Mouse (Mus musculus) megakaryocyte-erythroid progenitor cell, adult 5-6 weeks (primary cell): Measurements from ENCODE around the gene March1. TPM values are rescaled to one million over a fixed set of nuclear protein-coding genes. Genes with fewer than 3 reads are reported as not detected.

Experiments used
- ATAC-seq: replicated peaks from 2 replicates; pipeline ENCODE4 v1.8.0; 2016; ENCODE audit warnings: mild to moderate bottlenecking, inconsistent platforms; ENCODE audit not compliant: severe bottlenecking, poor library complexity, low FRiP score, low TSS enrichment
- total RNA-seq, 2 experiments: library from RNA; stranded (forward) in 1 of 2; stranded (reverse) in 1 of 2; fragments of 200-1000, 215-1000 nt in 1 of 2; fragments of >200 nt in 1 of 2; fragmentation: Nextera tagmentation in 1 of 2; gene quantifications; 2 replicates each; pipeline ENCODE4 v1.2.3; 2014 to 2017

March1 gene
- total RNA-seq (2014; fragmentation: Nextera tagmentation) = 0.22 TPM in 1 of 2 replicates, not detected in the other
- 0.34 and 1.4 TPM in 2 replicates for total RNA-seq (2017)

DNA sequence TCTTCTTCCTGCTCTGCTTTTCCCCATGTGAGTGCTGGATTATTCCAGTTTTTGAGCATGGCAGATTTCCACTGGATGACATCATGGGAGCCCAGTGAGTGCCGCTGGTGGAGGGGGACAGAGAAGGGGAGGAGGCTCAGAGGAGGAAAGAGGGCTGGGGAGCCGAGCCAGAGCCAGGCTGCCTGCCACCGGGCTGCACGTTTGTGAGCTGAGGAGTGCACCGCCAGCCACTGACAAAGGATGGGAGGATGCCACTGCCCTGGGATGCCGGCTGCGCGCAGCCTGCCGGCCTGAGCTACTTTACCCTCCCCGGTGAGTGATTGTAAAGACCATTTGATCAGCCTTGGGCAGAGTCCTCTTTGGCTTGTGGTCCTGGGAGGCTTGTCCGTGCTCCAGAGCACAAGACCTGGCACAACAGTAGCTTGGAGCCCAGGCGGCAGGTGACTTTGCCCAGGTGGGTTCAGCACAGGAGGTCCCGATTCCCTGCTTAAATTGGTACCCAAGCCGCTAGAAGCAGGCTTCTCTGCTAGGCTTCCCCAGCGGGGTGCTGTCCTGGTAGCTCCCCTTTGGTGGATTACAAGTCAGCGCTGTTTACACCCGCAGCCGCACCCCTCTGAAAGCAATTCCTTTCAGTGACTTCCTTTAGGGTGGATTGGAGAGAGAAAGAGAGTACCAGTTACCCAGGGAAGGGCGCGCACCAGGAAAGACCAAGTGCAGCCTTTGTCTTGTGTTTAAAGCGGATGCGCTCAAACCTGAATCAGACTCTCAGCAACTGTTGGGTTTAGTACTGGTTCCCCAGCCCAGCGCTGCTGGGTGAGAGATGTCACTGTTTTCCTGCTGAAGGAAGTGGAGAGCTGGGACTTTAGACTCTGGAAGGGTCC is at the start of gene March1:
Gene March1, plus strand, starts transcription at position 30 of the 881 bp plus-strand sequence.
- ATAC-seq = no peak

- ATAC-seq = no peak
These were observed 30.8 kb upstream of the March1 start for GRCm38 (mm10) chr8:65586909-65587308.

GRCm38 (mm10) chr8:65603241-65603640 is 14.5 kb upstream of the March1 start:
- no peak for ATAC-seq

DNA sequence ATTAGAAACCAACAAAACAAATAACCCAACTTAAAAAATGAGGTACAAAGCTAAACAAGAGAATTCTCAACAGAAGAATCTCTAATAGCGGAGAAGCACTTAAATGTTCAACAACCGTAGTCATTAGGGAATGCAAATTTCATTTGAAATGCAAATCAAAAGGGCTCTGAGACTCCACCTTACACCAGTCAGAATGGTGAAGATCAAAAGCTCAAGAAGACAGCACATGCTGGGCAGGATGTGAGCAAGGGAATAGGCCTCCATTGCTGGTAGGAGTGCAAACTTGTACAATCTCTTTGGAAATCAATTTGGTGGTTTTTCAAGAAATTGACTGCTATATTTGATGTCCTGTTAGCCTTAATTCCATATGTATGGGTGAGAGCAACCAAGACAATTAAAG is 8.2 kb upstream of the March1 start:
- ATAC-seq = no peak

DNA sequence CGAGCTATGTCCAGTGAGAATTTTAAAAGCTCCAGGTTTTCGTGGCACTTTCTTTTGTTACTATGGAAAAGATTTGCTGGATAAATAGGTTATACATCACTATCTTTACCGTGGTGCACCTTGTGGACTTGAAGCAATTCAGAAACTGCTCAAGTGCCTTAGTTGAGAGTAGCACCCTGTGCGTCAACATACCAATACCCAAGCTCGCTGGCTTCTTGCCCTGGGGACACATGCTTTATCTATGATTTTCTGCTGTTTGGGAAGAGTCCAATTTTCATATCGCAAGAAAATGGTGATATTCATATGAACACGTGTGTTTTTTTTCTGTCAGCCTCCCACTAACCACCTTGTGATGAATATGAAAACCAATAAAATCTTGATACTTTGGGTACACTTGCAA is 1.3 kb downstream of the March1 start:
- no peak for ATAC-seq

DNA sequence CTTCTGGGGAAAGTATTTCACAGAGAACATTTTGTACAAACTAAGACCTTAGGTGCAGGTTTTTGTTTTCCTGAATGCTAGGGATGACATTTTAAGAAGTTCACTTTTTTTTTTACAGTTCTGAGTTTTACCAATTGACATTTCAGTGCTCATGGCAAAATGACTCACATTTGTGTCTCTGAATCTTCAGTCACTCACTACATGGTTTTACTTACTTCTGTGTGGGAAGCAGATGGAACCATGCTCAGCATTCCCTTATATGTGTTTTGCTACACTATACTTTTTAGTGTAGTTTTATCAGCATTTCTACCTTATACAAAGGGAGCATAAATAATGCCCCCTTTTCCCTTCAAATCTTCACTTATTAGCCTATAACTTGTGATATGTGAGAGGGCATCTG is 27.2 kb downstream of the March1 start:
- no peak for ATAC-seq

DNA sequence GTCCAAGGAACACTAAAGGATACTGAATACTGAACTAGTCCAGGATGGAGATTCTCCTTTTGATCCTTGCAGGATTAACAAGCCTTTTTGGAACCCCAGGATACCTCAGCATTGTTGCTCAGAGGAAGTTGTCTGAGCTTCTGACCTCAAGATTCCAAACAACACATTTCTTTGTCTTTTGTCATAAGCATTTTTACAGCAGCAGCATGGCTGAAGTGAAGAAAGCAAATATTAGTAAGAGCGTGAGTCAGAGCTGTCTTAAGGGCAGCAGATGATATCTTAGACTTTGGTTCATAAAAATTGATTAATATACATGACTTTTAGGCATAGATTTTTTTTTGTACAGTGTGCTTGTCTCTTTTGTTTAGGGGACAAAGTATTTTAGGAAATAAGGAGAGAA is 27.8 kb downstream of the March1 start:
- ATAC-seq = no peak

GRCm38 (mm10) chr8:65645945-65646344 is 28.2 kb downstream of the March1 start:
- no peak for ATAC-seq

- no peak for ATAC-seq
These were observed 38.2 kb downstream of the March1 start for GRCm38 (mm10) chr8:65655924-65656323.

GRCm38 (mm10) chr8:65661885-65662284 is 44.2 kb downstream of the March1 start:
- no peak for ATAC-seq

DNA sequence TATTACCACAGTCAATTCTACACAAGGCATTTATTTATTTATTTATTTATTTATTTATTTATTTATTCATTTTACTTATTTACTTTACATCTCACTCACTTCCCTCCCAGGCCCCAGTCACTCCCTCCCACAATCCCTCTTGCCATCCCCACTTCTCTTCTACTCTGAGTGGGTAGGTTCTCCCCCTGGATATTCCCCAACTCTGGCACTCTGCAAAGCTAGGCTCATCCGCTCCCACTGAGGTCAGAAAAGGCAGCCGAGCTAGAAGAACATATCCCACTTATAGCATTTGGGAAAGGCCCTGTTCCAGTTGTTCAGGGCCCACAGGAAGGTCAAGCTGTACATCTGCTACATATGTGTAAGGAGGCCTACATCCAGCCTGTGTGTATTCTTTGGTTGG is 48.1 kb downstream of the March1 start:
- ATAC-seq = no peak

- no peak for ATAC-seq
These were observed 125.4 kb downstream of the March1 start for GRCm38 (mm10) chr8:65743066-65743465.

- no peak for ATAC-seq
These were observed 158.1 kb downstream of the March1 start for GRCm38 (mm10) chr8:65775815-65776214.

- no peak for ATAC-seq
These were observed 163.5 kb downstream of the March1 start for GRCm38 (mm10) chr8:65781156-65781555.

DNA sequence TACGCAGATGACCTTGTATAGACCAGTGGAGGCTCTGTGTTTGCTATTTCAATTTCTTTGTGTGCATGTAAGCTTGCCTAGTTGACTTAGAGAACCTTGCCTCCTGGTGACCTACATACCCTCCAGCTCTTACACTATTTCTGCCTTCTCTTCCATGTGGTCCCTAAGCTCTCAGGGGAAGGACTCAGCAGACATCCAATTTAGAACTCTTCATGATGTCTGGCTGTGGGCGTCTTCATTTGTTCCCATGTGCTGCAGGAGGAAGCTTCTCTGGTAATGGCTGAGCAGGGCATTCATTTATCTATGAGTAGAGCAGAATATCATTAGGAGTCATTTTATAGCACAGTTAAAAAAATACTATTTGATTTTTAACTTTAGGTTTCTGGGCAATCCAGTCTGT is 195.3 kb downstream of the March1 start:
- no peak for ATAC-seq

DNA sequence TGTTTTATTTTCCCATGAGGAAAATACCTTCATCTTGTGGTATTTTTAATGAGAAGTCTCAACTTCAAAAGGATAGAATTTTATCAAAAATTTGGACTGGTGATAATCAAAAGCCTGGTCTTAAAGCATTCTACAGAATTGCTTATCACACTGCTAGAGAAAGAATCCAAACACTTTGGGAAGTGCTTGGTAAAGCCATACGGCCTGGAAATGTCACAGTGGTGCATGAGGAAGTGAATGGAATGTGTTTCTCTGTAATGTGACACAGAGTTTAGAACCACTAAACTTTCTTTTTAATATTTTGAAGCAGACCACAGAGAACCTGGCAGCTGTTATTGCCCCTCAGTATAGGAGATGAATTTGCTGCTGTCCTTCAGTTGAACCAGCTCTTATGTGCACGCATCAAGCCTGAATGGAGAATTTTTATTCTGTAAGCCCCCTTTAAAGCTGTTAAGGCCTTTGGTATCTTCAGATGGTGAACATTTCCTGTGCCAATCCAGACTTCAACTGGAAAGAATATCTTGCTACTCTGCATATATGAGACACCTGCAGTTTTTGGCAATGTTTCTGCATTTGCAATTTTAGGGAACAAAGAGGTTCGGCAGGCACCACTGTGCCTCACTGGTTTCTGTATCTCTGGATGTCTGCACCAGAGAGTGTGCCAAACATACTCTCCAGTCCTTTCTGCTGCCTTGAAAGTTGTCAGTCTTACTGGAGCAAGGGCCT is 304.8 kb downstream of the March1 start:
- no peak for ATAC-seq

GRCm38 (mm10) chr8:65956948-65957347 is 339.2 kb downstream of the March1 start:
- no peak for ATAC-seq

- no peak for ATAC-seq
These were observed 339.8 kb downstream of the March1 start for GRCm38 (mm10) chr8:65957492-65957891.

- no peak for ATAC-seq
These were observed 349.0 kb downstream of the March1 start for GRCm38 (mm10) chr8:65966502-65967222.

DNA sequence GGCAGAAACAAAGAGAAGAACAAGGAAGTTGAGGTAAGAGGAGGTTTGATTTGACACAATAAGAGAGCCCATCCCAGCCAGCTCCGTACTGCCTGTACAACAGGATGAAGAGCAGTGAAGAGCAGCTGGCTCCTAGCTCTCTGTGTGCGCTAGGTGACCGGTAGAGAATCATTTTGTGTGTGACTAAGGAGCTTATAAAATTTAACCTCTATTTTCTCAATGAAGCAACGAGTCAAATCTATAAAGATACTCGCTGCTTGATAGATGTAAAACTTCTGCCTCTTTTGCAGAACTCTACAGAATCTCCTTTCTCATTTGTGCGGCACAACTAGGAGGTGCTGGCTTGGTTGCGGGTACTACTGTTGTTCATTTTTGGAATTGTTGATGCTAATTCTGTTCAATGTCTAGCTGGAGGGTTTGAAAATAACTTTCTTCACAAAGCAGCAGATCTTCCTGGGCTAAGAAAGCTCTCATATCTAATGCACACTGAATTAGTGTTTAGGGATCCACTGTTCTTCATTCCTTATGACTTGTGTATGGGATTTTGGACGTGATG is 349.6 kb downstream of the March1 start:
- ATAC-seq = no peak
